Mouse (Mus musculus) liver, embryonic 13.5 days (tissue): ENCODE measurements at regions not wholly inside any gene's neighbourhood (a gene's known extent, or its start where the extent isn't known, plus 50 kb on each side); places are given as distances from the start of the nearest gene placed in this dataset.

ENCODE experiments used
- ATAC-seq: fragments of 200-750 bp; cut with Nextera tagmentation; 2 replicates; pipeline ENCODE4 v1.8.0; 2017; ENCODE audit warnings: low read depth, mild to moderate bottlenecking, moderate number of reproducible peaks, moderate library complexity
- DNase-seq: peaks from one replicate; pipeline ENCODE4 v3.0.0; 2022
- H3K27ac ChIP-seq: fragments of 300-500 bp; sonication (generic); 2 replicates; pipeline ENCODE4 v1.5.1; 2015; ENCODE audit warnings: moderate library complexity, mild to moderate bottlenecking, inconsistent platforms
- H3K27me3 ChIP-seq: fragments of 300-500 bp; sonication (generic); 2 replicates; pipeline ENCODE4 v1.6.1; 2015; ENCODE audit warnings: mild to moderate bottlenecking, inconsistent platforms
- H3K36me3 ChIP-seq: fragments of 300-500 bp; sonication (generic); 2 replicates; pipeline ENCODE4 v1.6.1; 2015; ENCODE audit warnings: mild to moderate bottlenecking, inconsistent platforms
- H3K4me1 ChIP-seq: fragments of 300-500 bp; sonication (generic); replicated peaks from 2 replicates; pipeline ENCODE4 v1.6.1; 2015; ENCODE audit warnings: inconsistent platforms
- H3K4me2 ChIP-seq: fragments of 300-500 bp; sonication (generic); 2 replicates; pipeline ENCODE4 v1.6.1; 2015; ENCODE audit warnings: inconsistent platforms, mild to moderate bottlenecking, moderate library complexity
- H3K4me3 ChIP-seq: fragments of 300-500 bp; sonication (generic); replicated peaks from 2 replicates; pipeline ENCODE4 v1.5.1; 2015; ENCODE audit warnings: mild to moderate bottlenecking, inconsistent platforms
- H3K9ac ChIP-seq: fragments of 300-500 bp; sonication (generic); 2 replicates; pipeline ENCODE4 v1.6.1; 2015; ENCODE audit warnings: mild to moderate bottlenecking, inconsistent platforms
- H3K9me3 ChIP-seq: fragments of 300-500 bp; sonication (generic); replicated peaks from 2 replicates; pipeline ENCODE4 v1.6.1; 2016; ENCODE audit warnings: inconsistent platforms
- WGBS: fragments of 180-500 bp; shearing (Covaris S2); methylation state at CpG from one replicate; pipeline ENCODE4 v1.1.7; 2015; ENCODE audit not compliant: insufficient replicate concordance; 5-methylcytosine and 5-hydroxymethylcytosine counted together

DNA sequence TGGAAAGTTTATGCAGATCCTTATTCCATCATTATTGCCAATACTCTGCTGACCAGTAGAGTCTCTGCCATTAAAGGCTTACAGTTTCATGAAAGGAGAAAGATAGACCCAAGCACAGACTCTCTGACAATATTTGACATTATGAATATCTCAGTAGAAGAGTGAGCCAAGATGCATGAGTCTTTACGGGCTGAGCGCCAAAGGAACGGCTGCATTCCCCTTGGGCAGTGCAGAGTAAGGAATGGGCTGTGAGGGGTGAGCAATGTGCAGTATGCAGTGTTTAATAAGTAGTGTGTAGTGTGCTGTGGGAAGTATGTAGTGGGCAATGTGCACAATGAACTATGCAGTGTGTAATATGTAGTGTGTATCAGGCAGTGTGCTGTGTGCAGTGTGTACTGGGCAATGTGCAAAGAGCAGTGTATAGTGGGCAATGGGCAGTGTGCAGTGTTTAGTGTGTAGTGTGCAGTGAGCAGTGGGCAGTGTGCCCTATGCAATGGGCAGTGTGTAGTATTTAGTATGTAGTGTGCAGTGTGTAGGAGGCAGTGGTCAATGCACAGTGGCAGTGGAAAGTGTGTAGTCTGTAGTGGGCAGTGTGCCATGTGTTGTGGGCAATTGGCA is 671.8 kb downstream of the 5730522E02Rik start:
- H3K27me3 ChIP-seq = no peaks in the 10 kb centered on the region
- no peak for DNase-seq

DNA sequence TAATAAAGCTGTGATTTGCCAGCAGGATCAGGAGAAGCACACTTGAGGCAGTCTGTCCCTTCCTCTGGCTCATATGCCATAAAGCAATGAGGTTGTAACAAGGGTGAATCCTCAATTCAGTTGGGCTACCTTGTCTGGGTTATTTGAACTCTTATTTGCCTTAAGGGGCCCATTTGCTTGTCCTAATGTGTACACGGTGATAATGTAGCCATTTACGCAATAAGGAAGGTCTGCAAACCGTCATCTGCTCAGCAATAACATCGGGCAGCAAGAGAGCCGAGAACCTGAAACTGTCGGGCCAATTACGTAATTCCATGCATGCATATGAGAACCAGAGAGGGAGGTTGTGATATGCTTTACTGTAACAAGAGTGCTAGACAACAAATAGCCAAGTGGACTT is 674.5 kb downstream of the 5730522E02Rik start:
- H3K4me3 ChIP-seq = no peak overlapping the region
- no peak overlapping the region for H3K27ac ChIP-seq
- H3K4me1 ChIP-seq = no peaks in the 10 kb centered on the region
- no peaks in the 10 kb centered on the region for H3K27me3 ChIP-seq
- WGBS = 62% methylated on average over 7 of the region's 7 CpGs
- ATAC-seq (no peak), DNase-seq (no peak)
- H3K9me3 ChIP-seq = no peaks in the 10 kb centered on the region
- H3K36me3 ChIP-seq = no peaks in the 10 kb centered on the region
- H3K9ac ChIP-seq = no peak overlapping the region
- H3K4me2 ChIP-seq = no peak overlapping the region

More for the DNA sequence above, 671.8 kb downstream of the 5730522E02Rik start:
- no peak for ATAC-seq
- H3K4me3 ChIP-seq = no peak overlapping the region
- H3K4me2 ChIP-seq = no peak overlapping the region
- H3K9ac ChIP-seq = no peak overlapping the region
- H3K9me3 ChIP-seq = no peaks in the 10 kb centered on the region
- WGBS = 79% methylated on average over 3 of the region's 3 CpGs
- H3K27ac ChIP-seq = no peak overlapping the region
- no peaks in the 10 kb centered on the region for H3K4me1 ChIP-seq
- no peaks in the 10 kb centered on the region for H3K36me3 ChIP-seq

- H3K27ac ChIP-seq = no peak overlapping the region
- H3K9me3 ChIP-seq = no peaks in the 10 kb centered on the region
- no peaks in the 10 kb centered on the region for H3K36me3 ChIP-seq
- no peak overlapping the region for H3K9ac ChIP-seq
- ATAC-seq (no peak), DNase-seq (no peak)
- no peak overlapping the region for H3K4me2 ChIP-seq
- no peaks in the 10 kb centered on the region for H3K4me1 ChIP-seq
- 36% methylated on average over 2 of the region's 2 CpGs for WGBS
- H3K4me3 ChIP-seq = no peak overlapping the region
- H3K27me3 ChIP-seq = no peaks in the 10 kb centered on the region
These were observed 677.5 kb downstream of the 5730522E02Rik start for GRCm38 (mm10) chr11:25533081-25533480.

DNA sequence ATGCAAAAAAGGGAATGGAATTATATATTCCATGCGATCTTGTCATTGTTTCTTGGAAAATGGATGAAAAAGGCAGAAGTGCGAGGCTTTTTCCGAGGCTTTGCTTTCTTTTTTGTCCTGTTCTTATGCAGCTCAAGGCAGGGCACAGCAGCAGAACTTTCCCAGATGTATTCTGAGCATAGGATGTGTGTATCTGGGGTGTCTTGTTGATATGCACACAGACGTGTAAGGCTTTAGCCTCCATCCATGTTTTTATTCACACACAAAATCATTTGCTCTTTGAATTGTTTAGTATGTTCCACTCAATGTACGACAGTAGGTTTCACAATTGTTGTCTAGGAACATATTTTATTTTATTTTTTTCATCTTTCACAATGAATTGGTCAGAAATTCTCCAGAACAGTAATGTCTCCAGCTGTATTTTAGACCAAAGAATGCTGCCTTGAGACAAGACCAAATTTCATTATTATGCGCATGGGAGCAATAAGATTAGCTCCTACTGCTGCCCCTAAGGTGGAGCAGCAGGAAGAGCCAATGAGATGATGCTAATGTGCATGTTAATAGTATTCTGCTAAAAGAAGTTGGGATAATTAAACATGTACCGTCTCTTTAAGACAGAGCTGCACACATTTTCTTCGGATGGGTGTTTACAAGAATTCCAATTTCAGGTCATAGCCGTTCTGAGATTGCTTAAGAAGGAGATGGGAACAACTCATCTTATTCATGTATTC is 678.7 kb downstream of the 5730522E02Rik start:
- Histone ChIP-seq H3K9me3 (no peaks in the 10 kb centered on the region), H3K36me3 (no peaks in the 10 kb centered on the region), H3K4me2 (no peak overlapping the region), H3K4me1 (no peaks in the 10 kb centered on the region), H3K27me3 (no peaks in the 10 kb centered on the region), H3K4me3 (no peak overlapping the region), H3K9ac (no peak overlapping the region), H3K27ac (no peak overlapping the region)
- no peak for ATAC-seq
- WGBS = 64% methylated on average over 9 of the region's 9 CpGs
- no peak for DNase-seq

DNA sequence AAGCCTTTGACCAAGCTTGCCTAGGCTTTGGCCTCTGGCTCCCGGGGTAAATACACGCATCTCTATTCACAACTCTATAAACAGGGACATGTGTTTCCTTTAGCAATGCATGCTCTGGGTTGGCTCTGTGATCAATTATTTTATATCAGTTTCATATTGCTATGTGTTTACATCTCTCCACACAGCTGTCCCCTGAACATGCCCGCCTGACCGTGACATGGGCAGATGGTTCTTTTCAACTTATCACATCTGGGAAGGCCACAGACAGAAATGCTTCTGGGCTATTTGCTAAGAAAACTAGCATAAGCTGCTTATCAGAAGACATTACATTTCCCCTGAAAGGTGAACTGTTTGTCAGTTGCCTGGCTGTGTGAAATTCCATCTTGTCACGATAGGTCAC is 682.5 kb downstream of the 5730522E02Rik start:
- no peak for DNase-seq
- WGBS = 74% methylated on average over 5 of the region's 5 CpGs
- H3K27ac ChIP-seq = no peak overlapping the region

GRCm38 (mm10) chr11:25518903-25519302 is 691.7 kb downstream of the 5730522E02Rik start:
- H3K4me3 ChIP-seq = no peak overlapping the region
- WGBS = 38% methylated on average over 2 of the region's 2 CpGs
- H3K36me3 ChIP-seq = no peaks in the 10 kb centered on the region

More for the DNA sequence above, 682.5 kb downstream of the 5730522E02Rik start:
- Histone ChIP-seq H3K27me3 (no peaks in the 10 kb centered on the region), H3K9ac (no peak overlapping the region), H3K36me3 (no peaks in the 10 kb centered on the region), H3K4me3 (no peak overlapping the region), H3K4me1 (no peaks in the 10 kb centered on the region), H3K4me2 (no peak overlapping the region), H3K9me3 (no peaks in the 10 kb centered on the region)
- ATAC-seq = no peak

DNA sequence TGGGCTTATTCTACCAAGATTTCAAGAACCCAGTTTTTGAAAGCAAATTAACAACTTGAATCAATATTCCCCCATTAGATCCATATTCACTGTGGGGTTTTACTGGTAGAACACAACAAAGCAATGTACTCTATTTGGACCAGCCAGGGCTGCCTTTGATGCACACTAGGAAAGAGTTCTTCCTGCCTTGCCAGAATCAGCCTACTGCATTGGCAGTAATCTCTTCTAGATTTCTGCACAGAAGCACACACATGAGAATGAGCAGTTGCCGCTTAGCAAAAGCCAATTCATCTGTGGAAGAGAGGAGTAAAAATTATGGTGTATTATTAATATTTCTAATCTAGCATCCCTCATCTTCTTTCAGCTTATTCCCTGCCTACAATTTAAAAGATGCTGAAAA is 692.4 kb downstream of the 5730522E02Rik start:
- no peak for DNase-seq

More at GRCm38 (mm10) chr11:25518903-25519302, 691.7 kb downstream of the 5730522E02Rik start:
- ATAC-seq (no peak), DNase-seq (no peak)
- no peaks in the 10 kb centered on the region for H3K27me3 ChIP-seq
- no peak overlapping the region for H3K9ac ChIP-seq
- no peaks in the 10 kb centered on the region for H3K4me1 ChIP-seq
- H3K9me3 ChIP-seq = no peaks in the 10 kb centered on the region
- no peak overlapping the region for H3K27ac ChIP-seq
- H3K4me2 ChIP-seq = no peak overlapping the region

DNA sequence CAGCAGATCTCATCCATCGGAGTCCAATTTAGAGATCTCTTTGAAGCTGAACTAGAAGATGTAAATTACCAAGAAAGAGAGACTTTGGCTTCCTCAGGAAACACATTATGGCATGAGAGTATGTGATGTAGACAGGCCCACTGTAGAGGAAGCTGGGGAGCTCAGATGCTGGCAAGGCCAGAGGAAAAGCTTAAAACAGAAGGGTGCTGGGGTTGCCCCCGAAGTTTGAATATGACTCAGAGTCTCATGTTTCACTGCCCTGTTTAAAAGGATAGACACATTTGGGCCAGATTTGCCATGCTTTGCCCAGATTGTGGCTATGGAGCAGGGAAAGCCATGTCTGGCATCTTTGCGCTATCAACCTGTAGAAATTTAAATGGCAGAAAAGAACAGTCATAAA is 705.1 kb downstream of the 5730522E02Rik start:
- 67% methylated on average over 3 of the region's 3 CpGs for WGBS
- Histone ChIP-seq H3K4me3 (no peak overlapping the region), H3K4me1 (no peaks in the 10 kb centered on the region), H3K9ac (no peak overlapping the region), H3K27me3 (no peaks in the 10 kb centered on the region), H3K9me3 (no peaks in the 10 kb centered on the region), H3K36me3 (no peaks in the 10 kb centered on the region), H3K4me2 (no peak overlapping the region), H3K27ac (no peak overlapping the region)
- no peak for DNase-seq
- ATAC-seq = no peak

More for the DNA sequence above, 692.4 kb downstream of the 5730522E02Rik start:
- Histone ChIP-seq H3K4me3 (no peak overlapping the region), H3K4me2 (no peak overlapping the region), H3K36me3 (no peaks in the 10 kb centered on the region), H3K9ac (no peak overlapping the region), H3K27ac (no peak overlapping the region), H3K27me3 (no peaks in the 10 kb centered on the region), H3K9me3 (no peaks in the 10 kb centered on the region), H3K4me1 (no peaks in the 10 kb centered on the region)
- no peak for ATAC-seq
- 81% methylated on average over 1 of the region's 1 CpGs for WGBS

DNA sequence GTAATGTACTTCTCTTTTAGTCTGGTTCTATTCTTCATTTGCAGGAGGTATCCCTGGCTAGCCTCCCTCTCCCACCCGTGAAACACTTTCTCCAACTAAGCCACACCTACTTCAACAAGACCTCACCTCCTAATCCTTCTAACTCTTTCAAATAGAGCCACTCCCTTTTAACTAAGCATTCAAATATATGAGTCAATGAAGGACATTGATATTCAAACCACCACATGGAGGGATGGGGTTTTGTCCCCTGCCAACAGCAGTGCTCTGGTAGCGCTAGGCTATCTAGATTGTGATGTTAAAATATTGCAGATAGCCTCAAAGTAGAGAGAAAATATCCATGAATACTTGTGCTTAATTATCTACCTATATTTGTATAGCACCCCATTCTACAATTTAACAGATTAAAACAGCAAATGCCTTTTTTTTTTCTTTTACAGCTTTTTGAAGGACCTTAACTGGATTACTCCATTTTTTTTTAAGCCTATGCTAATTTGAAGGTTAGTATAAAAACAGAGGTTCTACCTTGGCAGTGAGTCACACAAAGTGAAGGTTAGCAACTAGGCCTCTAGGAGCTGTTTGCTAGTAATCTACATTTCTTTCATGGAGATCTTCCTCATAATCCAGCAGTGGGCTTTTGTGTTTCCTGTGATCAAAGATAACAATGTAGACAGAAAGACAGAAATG is 736.7 kb downstream of the 5730522E02Rik start:
- Histone ChIP-seq H3K4me2 (no peak overlapping the region), H3K9me3 (no peaks in the 10 kb centered on the region), H3K4me3 (no peak overlapping the region), H3K36me3 (no peaks in the 10 kb centered on the region), H3K4me1 (no peaks in the 10 kb centered on the region), H3K27me3 (no peaks in the 10 kb centered on the region), H3K9ac (no peak overlapping the region), H3K27ac (no peak overlapping the region)
- DNase-seq = no peak
- no peak for ATAC-seq
- WGBS = 43% methylated on average over 2 of the region's 2 CpGs

DNA sequence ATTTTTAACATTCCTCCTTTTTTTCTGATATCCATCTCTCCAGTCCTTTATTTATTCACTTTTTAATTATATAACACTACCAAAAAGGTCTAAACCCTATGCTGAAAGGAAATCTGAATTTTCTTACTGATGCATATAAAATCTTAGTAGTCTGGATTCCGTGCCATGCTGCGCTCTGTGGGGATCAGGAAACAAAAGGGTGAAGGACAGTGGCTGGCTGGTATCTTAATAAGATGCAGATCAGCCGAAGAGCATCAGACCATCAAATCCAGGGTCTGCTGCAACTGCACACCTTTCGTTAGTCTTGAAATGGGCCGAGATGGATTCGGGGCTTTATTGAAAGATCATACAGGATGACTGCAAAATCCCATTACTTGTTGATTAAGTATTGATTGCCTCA is 740.7 kb downstream of the 5730522E02Rik start:
- Histone ChIP-seq H3K27ac (no peak overlapping the region), H3K9me3 (no peaks in the 10 kb centered on the region), H3K4me1 (no peaks in the 10 kb centered on the region), H3K4me2 (no peak overlapping the region), H3K27me3 (no peaks in the 10 kb centered on the region), H3K9ac (no peak overlapping the region), H3K36me3 (no peaks in the 10 kb centered on the region), H3K4me3 (no peak overlapping the region)
- no peak for ATAC-seq
- DNase-seq = no peak
- WGBS = 67% methylated on average over 6 of the region's 6 CpGs

DNA sequence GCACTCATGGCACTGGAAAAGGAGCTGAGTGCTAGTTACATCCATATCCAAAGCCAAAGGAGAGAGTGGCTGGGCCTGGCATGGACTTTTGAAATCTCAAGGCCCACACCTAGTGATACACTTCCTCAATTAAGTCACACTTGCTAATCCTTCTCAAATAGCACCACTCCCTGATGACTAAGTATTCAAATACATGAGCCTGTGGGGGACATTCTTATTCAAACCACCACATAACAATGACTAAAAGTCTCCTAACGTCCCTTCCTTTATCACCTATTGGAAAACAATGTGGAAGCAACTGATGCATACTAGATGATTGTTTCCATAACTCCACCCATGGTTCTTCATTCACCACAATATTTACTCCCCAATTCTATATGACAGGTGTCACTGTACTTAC is 773.4 kb downstream of the 5730522E02Rik start:
- no peak overlapping the region for H3K27ac ChIP-seq
- no peak for DNase-seq
- no peak for ATAC-seq
- H3K4me3 ChIP-seq = no peak overlapping the region
- no peaks in the 10 kb centered on the region for H3K36me3 ChIP-seq
- H3K4me2 ChIP-seq = no peak overlapping the region
- H3K4me1 ChIP-seq = no peaks in the 10 kb centered on the region
- no peaks in the 10 kb centered on the region for H3K27me3 ChIP-seq
- H3K9ac ChIP-seq = no peak overlapping the region
- WGBS = 24% methylated on average over 1 of the region's 1 CpGs
- no peaks in the 10 kb centered on the region for H3K9me3 ChIP-seq
